Mouse (Mus musculus) embryonic facial prominence, embryonic 11.5 days (tissue): Measurements from ENCODE around the gene Cpe. TPM values are rescaled to one million over a fixed set of nuclear protein-coding genes. Genes with fewer than 3 reads are reported as not detected.
"Not testable (repeated sequence)": the region's sequence is repeated elsewhere in the genome, so short reads cannot be mapped to it uniquely, and the experiment has no call there.

Source experiments
- ATAC-seq: fragments of 200-750 bp; cut with Nextera tagmentation; replicated peaks from 2 replicates; pipeline ENCODE4 v1.8.0; 2017; ENCODE audit warnings: low read depth; ENCODE audit not compliant: insufficient number of reproducible peaks, low FRiP score, low TSS enrichment
- DNase-seq: peaks from one replicate; pipeline ENCODE4 v3.0.0-alpha.2; 2015; ENCODE audit warnings: low spot score
- H3K27ac ChIP-seq: fragments of 300-500 bp; sonication (generic); replicated peaks from 2 replicates; pipeline ENCODE4 v1.5.1; 2014; ENCODE audit warnings: mild to moderate bottlenecking, low read depth, low read length, control low read depth
- H3K27me3 ChIP-seq: fragments of 300-500 bp; sonication (generic); 2 replicates; pipeline ENCODE4 v1.6.1; 2014; ENCODE audit warnings: mild to moderate bottlenecking, low read length, moderate library complexity, mixed read lengths; ENCODE audit not compliant: control insufficient read depth, insufficient read depth
- H3K36me3 ChIP-seq: fragments of 300-500 bp; sonication (generic); replicated peaks from 2 replicates; pipeline ENCODE4 v1.6.1; 2014; ENCODE audit warnings: low read depth, mild to moderate bottlenecking, low read length, moderate library complexity, mixed read lengths; ENCODE audit not compliant: control insufficient read depth, insufficient read depth
- H3K4me1 ChIP-seq: fragments of 300-500 bp; sonication (generic); 2 replicates; pipeline ENCODE4 v1.6.1; 2014; ENCODE audit warnings: low read length, mixed read lengths; ENCODE audit not compliant: control insufficient read depth, insufficient read depth
- H3K4me2 ChIP-seq: fragments of 300-500 bp; sonication (generic); 2 replicates; pipeline ENCODE4 v1.6.1; 2014; ENCODE audit warnings: low read depth, mild to moderate bottlenecking, control low read depth, low read length, moderate library complexity
- H3K4me3 ChIP-seq: fragments of 300-500 bp; sonication (generic); 2 replicates; pipeline ENCODE4 v1.5.1; 2014; ENCODE audit warnings: low read depth, low read length, control low read depth
- H3K9ac ChIP-seq: fragments of 300-500 bp; sonication (generic); replicated peaks from 2 replicates; pipeline ENCODE4 v1.6.1; 2014; ENCODE audit warnings: mild to moderate bottlenecking, control low read depth, low read length
- H3K9me3 ChIP-seq: fragments of 300-500 bp; sonication (generic); replicated peaks from 2 replicates; pipeline ENCODE4 v1.6.1; 2016; ENCODE audit warnings: mild to moderate bottlenecking, low read length, inconsistent platforms, mixed read lengths; ENCODE audit not compliant: control insufficient read depth
- WGBS: fragments of 180-500 bp; shearing (Covaris S2); extraction: QIAGEN DNeasy Blood & Tissue Kit; methylation state at CpG from one replicate; pipeline ENCODE4 v1.1.7; 2014; 5-methylcytosine and 5-hydroxymethylcytosine counted together
- polyA plus RNA-seq: library from polyadenylated mRNA; unstranded; fragments of >200 nt; fragmentation: Nextera tagmentation; extraction: Ambion mirVana; gene quantifications from 2 replicates; pipeline ENCODE4 v1.2.1, GENCODE M21; 2014

Cpe gene
- polyA plus RNA-seq, 1 experiment from 2014 or later = 175 TPM

GRCm38 (mm10) chr8:64671937-64672336 is 20.9 kb downstream of the Cpe start:
- H3K9ac ChIP-seq = no peak overlapping the region
- no peak for ATAC-seq
- WGBS = 55% methylated on average over 1 of the region's 1 CpGs
- H3K9me3 ChIP-seq = no peaks in the 10 kb centered on the region
- H3K4me2 ChIP-seq = no peak overlapping the region
- no peaks in the 10 kb centered on the region for H3K4me1 ChIP-seq
- no peak overlapping the region for H3K27ac ChIP-seq
- H3K4me3 ChIP-seq = no peak overlapping the region
- no peaks in the 10 kb centered on the region for H3K36me3 ChIP-seq
- no peaks in the 10 kb centered on the region for H3K27me3 ChIP-seq
- no peak for DNase-seq

DNA sequence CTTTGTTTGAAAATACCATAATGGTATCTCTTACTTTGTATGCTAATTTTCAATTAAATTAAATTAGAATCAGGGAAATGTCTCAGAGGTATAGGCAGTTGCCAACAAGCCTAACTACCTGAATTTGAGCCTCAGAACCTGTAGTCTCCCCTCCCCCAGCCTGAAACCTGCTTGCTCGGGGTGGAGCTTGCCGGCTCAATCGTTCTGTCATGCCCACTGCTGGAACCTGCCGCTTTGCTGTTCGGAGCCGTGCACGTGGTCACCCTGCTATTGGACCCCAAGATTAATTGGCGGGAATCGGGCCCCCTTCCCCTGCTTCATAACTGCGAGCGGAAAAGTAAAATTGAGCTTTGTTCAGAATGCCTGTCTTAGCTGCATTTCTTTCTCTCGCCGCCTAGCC is 26.5 kb downstream of the Cpe start:
- H3K36me3 ChIP-seq, H3K4me1 ChIP-seq, H3K27ac ChIP-seq, H3K9me3 ChIP-seq, H3K27me3 ChIP-seq, H3K4me2 ChIP-seq, ATAC-seq, DNase-seq, H3K9ac ChIP-seq, H3K4me3 ChIP-seq: not testable (repeated sequence)
- WGBS = 64% methylated on average over 13 of the region's 13 CpGs

- H3K27me3 ChIP-seq = no peaks in the 10 kb centered on the region
- 72% methylated on average over 3 of the region's 3 CpGs for WGBS
- H3K9ac ChIP-seq = no peak overlapping the region
- ATAC-seq = no peak
- no peak overlapping the region for H3K4me3 ChIP-seq
- no peaks in the 10 kb centered on the region for H3K4me1 ChIP-seq
- H3K9me3 ChIP-seq = no peaks in the 10 kb centered on the region
- DNase-seq = no peak
- no peak overlapping the region for H3K4me2 ChIP-seq
- no peaks in the 10 kb centered on the region for H3K36me3 ChIP-seq
- no peak overlapping the region for H3K27ac ChIP-seq
These were observed 27.3 kb downstream of the Cpe start for GRCm38 (mm10) chr8:64665563-64665962.

DNA sequence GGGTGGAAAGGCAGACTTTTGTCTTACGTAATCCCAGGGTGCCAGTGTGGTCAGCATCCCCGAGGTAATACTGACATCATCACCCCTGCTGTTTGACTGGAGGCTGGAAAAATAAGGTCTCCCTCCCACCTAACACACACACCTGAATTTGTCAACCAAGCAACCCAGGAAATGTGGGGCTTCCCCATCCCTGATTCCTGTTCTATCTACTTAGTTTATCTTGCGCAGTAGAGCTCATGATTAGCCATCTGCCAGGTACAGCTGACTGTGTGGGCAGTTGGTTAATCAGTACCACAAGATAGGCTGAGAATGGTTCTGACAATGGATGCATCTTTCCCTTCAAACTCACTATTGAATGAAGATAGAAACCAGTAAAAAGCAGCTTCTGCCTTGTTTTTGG is 28.0 kb downstream of the Cpe start:
- Histone ChIP-seq H3K9me3 (no peaks in the 10 kb centered on the region), H3K36me3 (no peaks in the 10 kb centered on the region), H3K4me3 (no peak overlapping the region), H3K27ac (no peak overlapping the region), H3K4me1 (no peaks in the 10 kb centered on the region), H3K9ac (no peak overlapping the region), H3K4me2 (no peak overlapping the region), H3K27me3 (no peaks in the 10 kb centered on the region)
- 58% methylated on average over 3 of the region's 3 CpGs for WGBS
- DNase-seq (no peak), ATAC-seq (no peak)

DNA sequence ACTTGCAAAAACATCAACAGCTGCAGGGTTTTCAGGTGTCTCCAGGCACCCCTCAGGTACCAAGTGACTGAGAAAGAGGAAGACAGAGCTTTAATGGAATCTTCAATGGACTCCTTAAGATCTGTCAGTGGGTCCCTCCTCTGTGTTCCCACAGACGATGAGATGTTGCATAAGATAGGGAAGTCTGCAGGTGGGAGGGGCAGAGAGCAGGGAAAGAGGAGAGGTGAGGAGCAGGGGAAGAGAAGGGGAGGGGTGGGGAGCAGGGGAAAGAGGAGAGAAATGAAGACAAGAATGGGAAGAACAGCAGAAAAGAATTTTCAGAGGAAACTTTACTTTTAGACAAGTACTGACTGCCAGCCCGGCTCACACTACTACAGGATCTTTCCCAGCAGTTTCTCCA is 28.5 kb downstream of the Cpe start:
- ATAC-seq (no peak), DNase-seq (no peak)
- 52% methylated on average over 2 of the region's 2 CpGs for WGBS
- H3K36me3 ChIP-seq = no peaks in the 10 kb centered on the region
- H3K4me1 ChIP-seq = no peaks in the 10 kb centered on the region
- H3K27ac ChIP-seq = no peak overlapping the region
- no peaks in the 10 kb centered on the region for H3K9me3 ChIP-seq
- no peak overlapping the region for H3K9ac ChIP-seq
- no peak overlapping the region for H3K4me2 ChIP-seq
- H3K4me3 ChIP-seq = no peak overlapping the region
- H3K27me3 ChIP-seq = no peaks in the 10 kb centered on the region

DNA sequence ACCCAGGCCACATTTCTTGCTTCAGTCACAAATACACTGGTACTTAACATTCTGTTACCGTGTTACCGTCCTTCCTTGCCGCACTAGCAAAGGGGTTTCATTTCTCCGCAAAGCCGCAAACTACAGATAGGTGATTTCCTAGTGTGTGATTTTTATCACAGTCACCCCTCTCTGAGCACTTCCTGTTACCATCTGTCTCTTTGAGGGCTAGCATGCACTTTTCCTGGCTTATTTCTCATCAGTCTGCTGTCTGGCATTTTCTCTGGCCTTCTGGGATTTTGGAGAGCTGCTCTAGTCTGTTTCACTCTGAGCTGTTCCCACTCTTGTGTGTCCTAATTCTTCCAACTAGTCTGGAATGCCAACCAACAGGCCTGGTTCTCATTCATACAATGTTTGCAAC is 33.8 kb downstream of the Cpe start:
- Histone ChIP-seq H3K9ac (no peak overlapping the region), H3K27me3 (no peaks in the 10 kb centered on the region), H3K4me1 (no peaks in the 10 kb centered on the region), H3K27ac (no peak overlapping the region), H3K9me3 (no peaks in the 10 kb centered on the region), H3K4me2 (no peak overlapping the region), H3K36me3 (no peaks in the 10 kb centered on the region), H3K4me3 (no peak overlapping the region)
- 97% methylated on average over 5 of the region's 5 CpGs for whole genome bisulfite sequencing
- DNase-seq (no peak), ATAC-seq (no peak)

DNA sequence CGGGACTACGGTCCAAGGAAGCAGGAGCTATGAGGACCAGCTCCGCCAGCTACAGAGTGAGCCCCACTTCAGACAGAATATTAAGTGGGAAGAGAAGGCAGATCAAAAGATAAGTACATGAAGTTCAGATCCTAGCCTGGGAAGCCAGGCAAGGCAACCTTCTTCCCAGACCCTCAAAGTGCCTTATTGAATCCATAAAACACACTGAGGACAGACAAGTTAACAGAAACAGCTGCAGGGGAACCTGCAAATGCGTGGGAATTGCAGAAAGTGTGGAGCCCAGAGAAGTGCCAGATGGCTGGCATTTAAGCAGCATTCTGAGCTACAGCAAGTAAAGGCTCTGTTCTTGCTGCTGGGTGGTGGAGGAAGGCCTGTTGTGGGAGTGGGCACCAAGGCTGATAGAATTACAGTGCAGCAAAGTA is 34.9 kb downstream of the Cpe start:
- no peak overlapping the region for H3K27ac ChIP-seq
- H3K36me3 ChIP-seq = no peaks in the 10 kb centered on the region
- DNase-seq = no peak
- H3K4me3 ChIP-seq = no peak overlapping the region
- no peaks in the 10 kb centered on the region for H3K9me3 ChIP-seq
- H3K27me3 ChIP-seq = no peaks in the 10 kb centered on the region
- no peak overlapping the region for H3K4me2 ChIP-seq
- no peak for ATAC-seq
- WGBS = 79% methylated on average over 4 of the region's 4 CpGs
- no peaks in the 10 kb centered on the region for H3K4me1 ChIP-seq
- H3K9ac ChIP-seq = no peak overlapping the region

DNA sequence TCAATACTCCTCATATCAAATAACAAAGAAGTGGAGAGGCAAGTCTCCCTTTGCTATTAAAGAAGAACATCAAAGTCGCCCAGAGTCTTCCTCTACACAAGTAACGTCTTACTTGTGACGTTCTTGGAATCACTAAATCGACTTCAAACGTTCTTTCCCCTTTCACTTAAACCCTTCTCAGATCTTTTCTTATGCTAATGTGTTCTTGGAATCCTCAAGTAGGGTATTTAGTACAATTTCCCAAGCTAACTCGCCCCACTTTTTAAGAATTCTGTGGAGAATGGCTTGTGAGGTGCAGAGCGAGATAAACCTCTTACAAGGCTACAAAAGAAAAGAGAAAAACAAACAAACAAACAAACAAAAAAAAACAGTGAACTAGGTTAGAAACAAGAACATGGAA is 35.3 kb downstream of the Cpe start:
- DNase-seq (no peak), ATAC-seq (no peak)
- no peak overlapping the region for H3K27ac ChIP-seq
- no peak overlapping the region for H3K4me2 ChIP-seq
- H3K27me3 ChIP-seq = no peaks in the 10 kb centered on the region
- WGBS = 35% methylated on average over 7 of the region's 7 CpGs
- H3K9ac ChIP-seq = no peak overlapping the region
- H3K36me3 ChIP-seq = no peaks in the 10 kb centered on the region
- H3K9me3 ChIP-seq = no peaks in the 10 kb centered on the region
- no peak overlapping the region for H3K4me3 ChIP-seq
- H3K4me1 ChIP-seq = no peaks in the 10 kb centered on the region
